Mouse (Mus musculus): ENCODE measurements at regions not wholly inside any gene's neighbourhood (a gene's known extent, or its start where the extent isn't known, plus 50 kb on each side); places are given as distances from the start of the nearest gene placed in this dataset.

DNA sequence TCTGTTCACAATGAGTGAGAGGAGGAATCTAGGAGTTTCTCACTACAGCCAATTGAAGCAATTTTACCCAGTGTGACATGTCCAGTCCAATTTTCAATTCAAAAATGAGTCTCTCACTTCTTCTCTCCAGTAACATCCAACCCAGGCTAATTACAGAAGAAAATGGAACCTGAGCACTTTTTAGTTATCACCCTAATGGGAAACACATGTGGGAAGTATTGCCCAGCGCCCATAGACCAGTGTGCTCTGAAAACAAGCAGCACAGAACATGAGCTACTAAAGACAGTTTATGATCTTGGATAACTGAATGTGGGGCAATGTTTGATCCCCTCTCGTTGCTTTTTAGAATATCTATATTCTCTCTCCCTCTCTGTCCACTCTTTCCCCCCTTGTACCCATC lies 70.5 kb upstream of the Efemp1 start:
- DNase-seq (ENCODE audit: low spot score in 2 of 2), result no peak
- intact Hi-C loops (cut with DNase I), result no loop called here

- intact Hi-C loops (cut with DNase I), result no loop called here
- no peak for DNase-seq (ENCODE audit: low spot score in 2 of 2)
Observed at GRCm38 (mm10) chr11:28770831-28771230, 82.2 kb upstream of the Efemp1 start.

DNA sequence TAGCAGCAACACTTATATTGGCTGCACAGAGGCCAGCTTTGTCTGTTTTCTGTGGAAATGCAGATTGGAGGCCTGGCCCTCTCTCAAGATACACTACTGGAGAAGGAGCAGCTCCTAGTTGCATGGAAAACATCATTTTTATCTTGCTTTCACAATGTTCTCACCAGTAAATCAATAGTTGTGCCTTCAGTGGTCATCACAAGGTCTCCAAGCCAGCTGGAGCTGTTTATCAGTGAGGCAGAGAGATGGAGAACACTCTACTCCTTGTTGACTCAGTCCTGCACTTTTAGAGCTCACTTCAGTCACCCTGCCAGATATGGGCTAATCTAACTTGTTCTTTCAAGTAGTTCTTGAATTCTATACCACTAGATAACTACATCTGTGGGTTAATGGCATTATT lies 92.3 kb upstream of the Efemp1 start:
- no peak for DNase-seq (ENCODE audit: low spot score in 2 of 2)
- intact Hi-C loops (cut with DNase I), result no loop called here

DNA sequence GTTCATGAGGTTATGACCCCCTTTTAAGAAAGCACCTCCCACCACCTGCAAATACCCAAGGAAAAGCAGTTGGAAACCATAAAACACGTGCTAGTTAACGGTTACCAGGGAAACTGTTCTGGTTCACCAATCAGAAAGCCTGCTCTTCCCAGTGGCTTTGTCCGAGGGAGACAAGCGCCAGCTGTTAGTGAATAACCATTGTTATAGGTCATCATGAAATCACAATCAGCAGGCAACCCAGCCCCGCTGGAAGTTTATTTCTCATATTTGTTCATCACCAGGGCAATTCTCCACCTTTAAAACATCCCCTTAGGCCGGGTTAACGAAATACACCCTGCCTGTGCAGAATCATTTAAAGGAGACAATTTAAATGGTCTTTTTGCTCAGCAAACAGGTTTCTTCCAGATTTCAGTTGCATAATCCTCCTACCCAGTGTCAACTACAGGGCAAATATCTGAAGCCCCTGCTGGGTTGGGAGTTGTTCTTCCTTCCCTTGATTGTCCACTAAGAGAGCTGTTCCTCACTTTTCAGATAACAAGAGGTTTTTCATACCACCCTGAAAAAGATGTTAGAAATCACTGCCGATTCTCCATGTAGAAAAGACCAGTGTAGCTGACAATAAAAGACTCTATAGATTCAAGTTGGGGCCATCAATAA lies 117.9 kb upstream of the Efemp1 start:
- peak; percentile 21 to 23 for DNase-seq (ENCODE audit: low spot score in 2 of 2)
- intact Hi-C loops (cut with DNase I), result loop anchor here (5.0 to 10.0 kb wide), 3 partner anchors 77 to 400 kb away; partner anchors contain the start of gene Pnpt1

- intact Hi-C loops (cut with DNase I), result loop anchor here (5.0 to 10.0 kb wide), 2 partner anchors 308 to 400 kb away; partner anchors contain the start of gene Pnpt1
- DNase-seq (ENCODE audit: low spot score in 2 of 2), result no peak
Observed at GRCm38 (mm10) chr11:28734581-28734931, 118.4 kb upstream of the Efemp1 start.

- intact Hi-C loops (cut with DNase I), result loop anchor here (5.0 to 10.0 kb wide), 2 partner anchors 308 to 401 kb away; partner anchors contain the start of gene Pnpt1
- peak in 1 of 2 experiments; percentile 1 for DNase-seq (ENCODE audit: low spot score in 2 of 2)
Observed at GRCm38 (mm10) chr11:28733877-28734580, 119.0 kb upstream of the Efemp1 start.

DNA sequence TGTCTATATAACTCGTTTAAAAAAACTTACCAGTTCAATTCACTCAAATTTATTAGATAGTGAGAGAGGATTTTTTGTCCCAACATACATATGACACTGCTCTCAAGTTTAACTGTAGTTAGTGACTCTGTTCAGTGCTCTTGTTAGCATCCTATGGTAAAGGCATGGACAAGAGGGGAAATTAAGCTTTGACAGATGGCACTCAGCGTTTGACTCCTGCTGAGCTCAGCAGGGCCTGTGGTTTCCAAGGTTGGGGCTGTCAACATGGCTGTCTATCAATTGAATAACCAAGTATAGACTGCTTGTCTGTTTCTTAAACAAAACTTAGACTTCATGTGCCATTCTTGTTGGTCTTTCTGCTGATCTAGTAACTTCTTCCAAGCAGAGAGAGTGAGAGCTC lies 122.9 kb upstream of the Efemp1 start:
- no peak for DNase-seq (ENCODE audit: low spot score in 2 of 2)
- intact Hi-C loops (cut with DNase I), result loop anchor here (5.0 to 10.0 kb wide), 2 partner anchors 312 to 405 kb away; partner anchors contain the start of gene Pnpt1

GRCm38 (mm10) chr11:28709511-28709910 lies 125.4 kb upstream of the Ccdc85a start:
- DNase-seq (ENCODE audit: low spot score in 2 of 2), result no peak
- intact Hi-C loops (cut with DNase I), result no loop called here

DNA sequence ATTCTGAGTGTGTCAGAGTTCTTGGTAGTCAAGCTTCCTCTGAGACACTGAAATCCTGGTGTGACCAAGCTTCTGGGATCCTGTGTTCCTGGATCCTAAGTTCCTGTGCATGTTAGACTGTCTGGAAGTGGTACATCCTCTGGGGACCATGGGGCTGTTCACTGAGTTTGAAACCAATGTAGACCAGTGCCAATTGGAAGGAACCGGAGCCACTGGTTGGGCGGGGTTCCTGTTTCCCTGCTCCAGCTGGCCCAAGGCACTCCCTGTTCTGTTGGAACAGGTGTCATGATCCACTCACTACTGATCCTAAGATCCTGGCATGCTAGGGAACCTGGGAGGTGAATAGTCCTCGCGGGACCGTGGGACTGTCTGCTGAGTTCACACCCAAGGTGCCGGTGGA lies 124.3 kb upstream of the Ccdc85a start:
- no peak for DNase-seq (ENCODE audit: low spot score in 2 of 2)
- intact Hi-C loops (cut with DNase I), result no loop called here

- intact Hi-C loops (cut with DNase I), result no loop called here
- DNase-seq (ENCODE audit: low spot score in 2 of 2), result no peak
Observed at GRCm38 (mm10) chr11:28702384-28702783, 118.3 kb upstream of the Ccdc85a start.

- intact Hi-C loops (cut with DNase I), result no loop called here
- DNase-seq (ENCODE audit: low spot score in 2 of 2), result peak in 1 of 2 experiments; percentile 77
Observed at GRCm38 (mm10) chr11:28701379-28701778, 117.3 kb upstream of the Ccdc85a start.

- intact Hi-C loops (cut with DNase I), result no loop called here
- no peak for DNase-seq (ENCODE audit: low spot score in 2 of 2)
Observed at GRCm38 (mm10) chr11:28699766-28700165, 115.6 kb upstream of the Ccdc85a start.

- peak in 1 of 2 experiments; percentile 72 for DNase-seq (ENCODE audit: low spot score in 2 of 2)
- intact Hi-C loops (cut with DNase I), result no loop called here
Observed at GRCm38 (mm10) chr11:28697644-28698480, 113.7 kb upstream of the Ccdc85a start.

DNA sequence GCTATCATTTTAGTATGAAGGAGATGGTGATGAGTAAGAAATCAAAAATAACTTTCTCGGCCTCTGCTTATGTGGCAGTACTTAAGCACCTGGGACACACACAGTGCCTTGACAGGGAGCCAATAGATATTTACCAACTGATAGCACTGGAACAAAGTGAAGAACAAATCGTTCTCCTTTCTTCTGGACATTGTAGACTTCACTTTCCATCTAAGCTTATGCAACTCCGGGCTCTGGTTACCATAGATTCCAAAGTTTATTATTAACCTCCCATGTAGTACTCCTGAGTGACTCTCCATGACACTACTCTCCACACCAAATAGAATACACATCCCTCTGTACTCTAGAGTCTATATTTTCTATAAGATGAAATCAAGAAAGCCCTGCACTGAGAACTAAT lies 110.9 kb upstream of the Ccdc85a start:
- DNase-seq (ENCODE audit: low spot score in 2 of 2), result no peak
- intact Hi-C loops (cut with DNase I), result no loop called here

DNA sequence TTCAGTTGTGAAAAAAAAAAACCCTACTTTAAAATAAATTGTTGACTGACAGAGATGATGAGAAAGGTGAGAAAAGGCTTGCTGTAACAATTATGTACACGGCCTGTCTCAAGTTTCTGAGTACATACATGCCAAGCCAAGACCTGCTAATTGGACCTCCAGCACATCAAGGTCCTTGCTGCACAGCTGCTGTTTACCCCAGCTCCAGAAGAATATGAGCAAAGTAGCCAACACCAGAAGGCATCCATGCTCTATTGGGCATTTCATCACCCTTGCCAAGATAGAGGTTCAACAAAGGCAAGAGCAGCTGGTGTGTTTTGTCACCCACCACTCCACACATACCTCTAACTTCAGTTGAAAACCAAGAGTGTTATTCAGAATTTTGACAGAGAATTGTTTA lies 109.2 kb upstream of the Ccdc85a start:
- intact Hi-C loops (cut with DNase I), result no loop called here
- no peak for DNase-seq (ENCODE audit: low spot score in 2 of 2)

DNA sequence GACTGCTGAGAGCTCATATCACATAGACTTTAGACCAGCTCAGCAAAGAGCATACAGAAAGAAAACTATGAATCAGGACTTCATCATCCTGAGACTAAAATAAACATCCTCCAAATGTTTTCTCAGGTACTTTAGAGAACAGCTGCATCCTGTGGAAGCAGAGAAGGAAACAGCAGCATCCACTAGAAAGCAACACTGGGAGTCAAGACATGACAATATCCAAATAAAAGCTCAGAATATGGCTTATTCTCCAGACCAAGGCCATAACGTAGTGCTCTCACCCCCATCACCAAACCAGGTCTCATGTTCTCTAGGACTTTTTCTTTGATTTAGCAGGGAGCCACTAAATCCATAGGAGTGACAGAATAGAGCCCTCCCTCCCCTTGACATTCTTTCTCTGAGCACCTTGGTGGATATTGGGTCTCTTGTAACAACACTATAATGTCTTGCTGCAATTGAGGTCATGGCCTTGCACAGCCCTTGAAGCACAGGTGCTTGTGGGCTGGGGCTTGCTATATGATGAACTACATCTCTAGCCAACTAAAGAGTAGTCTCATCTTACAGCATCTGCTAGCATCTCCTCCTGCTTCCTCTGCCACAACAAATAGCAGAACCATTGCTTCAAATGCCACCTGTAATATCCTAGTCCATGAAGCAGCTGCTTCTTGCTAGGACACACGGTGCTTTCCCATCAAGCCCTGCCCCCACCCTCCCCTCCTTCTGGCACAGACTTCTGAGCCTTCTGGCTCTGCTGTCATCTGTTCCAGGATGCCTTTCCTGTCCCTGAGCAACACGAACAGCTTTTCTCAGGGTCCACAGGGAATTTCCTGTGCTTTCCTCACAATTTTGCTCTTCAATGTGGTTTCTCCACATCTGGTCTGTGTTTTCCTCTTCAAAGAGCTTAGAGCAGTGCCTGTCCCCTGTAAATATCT lies 108.4 kb upstream of the Ccdc85a start:
- peak in 1 of 2 experiments; percentile 45 for DNase-seq (ENCODE audit: low spot score in 2 of 2)
- intact Hi-C loops (cut with DNase I), result no loop called here

GRCm38 (mm10) chr11:28688436-28688835 lies 104.3 kb upstream of the Ccdc85a start:
- no peak for DNase-seq (ENCODE audit: low spot score in 2 of 2)
- intact Hi-C loops (cut with DNase I), result no loop called here

GRCm38 (mm10) chr11:28685407-28685806 lies 101.3 kb upstream of the Ccdc85a start:
- intact Hi-C loops (cut with DNase I), result no loop called here
- no peak for DNase-seq (ENCODE audit: low spot score in 2 of 2)

- no peak for DNase-seq (ENCODE audit: low spot score in 2 of 2)
- intact Hi-C loops (cut with DNase I), result no loop called here
Observed at GRCm38 (mm10) chr11:28681311-28681710, 97.2 kb upstream of the Ccdc85a start.

Data from left cerebral cortex, postnatal 25 days (tissue).